Mouse (Mus musculus) layer of hippocampus, postnatal 36 days (tissue): ENCODE measurements at regions not wholly inside any gene's neighbourhood (a gene's known extent, or its start where the extent isn't known, plus 50 kb on each side); places are given as distances from the start of the nearest gene placed in this dataset.

Experiments used
- DNase-seq, 2 experiments: peaks; one replicate each; pipeline ENCODE4 v3.0.0; 2022

DNA sequence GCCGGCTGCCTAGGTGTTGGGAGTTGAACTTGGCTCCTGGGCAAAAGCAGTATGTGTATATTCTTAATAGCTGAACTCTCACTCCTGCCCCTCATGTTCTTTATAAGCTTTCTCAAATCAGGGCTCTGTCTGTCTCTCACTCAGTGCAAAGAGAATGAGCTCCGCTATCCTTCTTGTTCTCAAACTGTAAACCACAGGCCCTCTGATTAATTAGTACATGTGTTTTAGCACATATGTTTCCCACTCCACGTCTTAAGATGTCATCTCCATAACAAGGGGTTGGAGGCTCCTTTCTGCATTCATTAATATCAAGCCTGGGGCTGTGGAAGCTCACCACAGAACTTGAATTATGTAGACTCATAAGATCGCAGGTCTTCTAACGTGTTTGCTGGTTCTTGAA is 104.7 kb downstream of the Nsun3 start:
- no peak for DNase-seq

DNA sequence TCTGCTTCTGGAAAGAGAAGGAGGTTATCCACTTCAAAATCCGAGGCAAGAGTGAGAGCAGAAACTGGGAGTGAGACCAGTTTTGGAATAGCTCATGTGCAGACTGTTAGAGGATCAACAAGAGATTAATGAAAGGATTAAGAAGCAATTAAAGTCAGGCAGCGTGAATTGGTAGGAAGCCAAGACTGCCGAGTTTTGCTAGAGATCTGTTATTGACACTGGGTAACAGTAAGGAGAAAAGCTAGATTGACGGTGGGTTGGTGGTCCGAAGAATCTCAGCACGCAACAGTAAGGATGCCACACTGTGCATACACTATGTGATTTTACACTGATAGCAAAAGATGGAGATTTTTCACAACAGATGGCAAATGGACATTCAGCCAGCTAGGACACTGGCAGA is 109.8 kb downstream of the Nsun3 start:
- DNase-seq: no peak

DNA sequence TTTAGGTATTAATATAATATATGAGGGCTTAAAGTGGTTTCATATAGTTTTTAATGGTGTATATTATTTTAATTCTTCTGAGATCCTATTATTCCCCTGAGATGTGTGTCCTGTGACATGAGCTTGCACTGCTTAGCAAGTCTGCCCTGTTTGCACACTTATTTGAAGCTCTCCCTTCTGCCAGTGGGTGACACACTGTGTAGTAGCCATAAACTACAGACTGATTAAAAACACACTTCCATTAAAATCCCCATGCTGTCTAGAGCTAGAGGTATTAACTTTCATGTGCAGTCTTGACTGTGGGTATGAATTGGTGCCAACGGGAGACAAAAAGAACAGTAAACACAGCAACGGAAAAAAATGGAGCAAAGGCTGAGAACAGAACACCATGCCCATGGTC is 129.2 kb downstream of the Nsun3 start:
- DNase-seq: no peak

DNA sequence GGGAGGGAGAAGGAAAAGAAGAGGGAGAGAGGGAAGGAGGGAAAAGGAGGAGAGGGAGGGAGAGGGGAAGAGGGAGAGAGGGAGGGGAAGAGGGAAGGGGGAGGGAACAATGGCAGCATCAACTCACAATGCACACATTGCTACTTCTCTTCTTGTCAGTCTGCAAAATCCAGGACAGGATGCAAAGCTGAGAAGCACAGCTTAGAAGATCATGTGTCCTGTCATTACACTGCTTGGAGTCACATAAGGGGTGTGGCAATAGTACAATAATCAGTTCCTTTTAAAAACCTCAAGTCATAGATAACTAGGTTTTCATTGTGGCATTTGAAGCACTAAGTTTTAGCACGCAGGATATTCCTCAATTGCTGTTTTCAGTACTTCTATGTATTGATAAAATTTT is 132.2 kb downstream of the Nsun3 start:
- DNase-seq: no peak

GRCm38 (mm10) chr16:62653817-62654216 is 132.8 kb downstream of the Nsun3 start:
- DNase-seq: peak in 1 of 2 experiments; percentile 14

DNA sequence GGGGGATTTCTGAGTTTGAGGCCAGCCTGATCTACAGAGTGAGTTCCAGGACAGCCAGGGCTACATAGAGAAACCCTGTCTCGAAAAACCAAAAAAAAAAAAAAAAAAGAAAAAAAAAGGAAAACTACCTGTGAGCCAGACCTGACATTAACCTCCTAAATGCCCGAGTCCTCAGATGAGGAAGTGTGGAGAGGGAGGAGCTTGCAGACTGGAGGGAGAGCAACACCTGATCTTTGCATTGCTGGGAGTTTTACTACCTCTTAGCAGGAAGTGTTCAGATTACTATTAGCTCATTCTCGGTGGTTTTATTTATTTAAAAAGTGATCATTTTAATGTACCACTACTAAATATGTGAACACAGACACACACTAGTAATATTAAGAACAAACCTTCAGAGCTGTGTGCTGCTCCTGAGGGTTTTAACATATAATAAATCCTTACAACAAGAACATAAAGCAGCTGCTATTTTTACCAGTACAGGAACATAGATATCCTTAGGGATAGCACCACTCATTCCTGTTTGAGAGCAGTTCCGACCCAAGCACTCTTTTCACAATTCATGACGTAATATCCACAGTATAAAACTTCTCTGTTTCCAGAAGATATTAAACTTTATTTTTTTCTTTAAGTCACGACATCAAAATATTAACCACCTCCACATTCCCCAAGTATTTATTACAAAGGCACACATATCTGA is 133.7 kb downstream of the Nsun3 start:
- DNase-seq: no peak

- peak in 1 of 2 experiments; percentile 15 for DNase-seq
Measured at GRCm38 (mm10) chr16:62650856-62651255, 135.8 kb downstream of the Nsun3 start.

- no peak for DNase-seq
Measured at GRCm38 (mm10) chr16:62648326-62648725, 138.3 kb downstream of the Nsun3 start.

DNA sequence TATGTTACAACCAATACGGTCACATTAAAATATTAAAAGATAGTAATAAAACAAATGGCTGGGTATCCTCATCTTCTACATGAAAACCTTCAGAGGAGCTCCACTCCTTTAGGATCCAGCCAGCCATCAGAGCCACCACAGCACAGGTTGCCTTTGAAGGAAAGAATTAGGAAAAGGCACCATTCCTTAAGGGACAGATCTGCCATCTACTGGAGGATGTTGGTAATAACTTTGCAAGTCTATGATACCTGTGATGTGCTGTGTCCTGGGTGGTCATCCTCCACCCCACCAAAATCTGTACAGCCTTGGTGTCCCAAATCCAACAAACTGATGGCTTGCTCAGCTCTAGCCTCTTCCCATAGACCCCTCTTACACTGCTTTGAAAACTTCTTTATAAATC is 140.5 kb downstream of the Nsun3 start:
- DNase-seq: no peak

DNA sequence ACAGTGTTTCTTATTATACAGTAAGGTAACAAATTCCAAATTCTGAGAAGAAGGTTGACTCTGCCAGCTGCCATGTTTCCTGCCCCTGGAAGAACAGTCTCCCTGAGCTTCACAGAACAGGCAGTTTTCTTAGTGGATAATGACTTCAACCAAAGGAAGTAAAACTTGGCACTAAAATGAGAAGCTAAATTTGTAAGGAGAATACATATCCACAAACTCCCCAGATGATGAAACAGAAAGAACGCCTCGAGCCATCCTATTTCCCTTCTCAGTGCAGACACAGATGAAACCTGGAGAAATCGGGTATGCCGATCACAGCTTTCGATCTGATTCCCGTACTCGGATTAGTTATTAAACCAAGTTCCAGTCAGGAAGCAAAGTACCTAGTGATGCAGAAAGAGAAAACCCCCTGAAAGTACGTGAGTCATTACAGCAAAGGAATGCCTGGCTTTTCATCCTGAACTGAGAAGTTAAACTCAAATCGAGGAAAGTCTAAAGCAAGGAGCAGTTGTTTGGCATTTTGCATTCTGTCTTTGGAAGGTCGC is 143.7 kb downstream of the Nsun3 start:
- DNase-seq: no peak

DNA sequence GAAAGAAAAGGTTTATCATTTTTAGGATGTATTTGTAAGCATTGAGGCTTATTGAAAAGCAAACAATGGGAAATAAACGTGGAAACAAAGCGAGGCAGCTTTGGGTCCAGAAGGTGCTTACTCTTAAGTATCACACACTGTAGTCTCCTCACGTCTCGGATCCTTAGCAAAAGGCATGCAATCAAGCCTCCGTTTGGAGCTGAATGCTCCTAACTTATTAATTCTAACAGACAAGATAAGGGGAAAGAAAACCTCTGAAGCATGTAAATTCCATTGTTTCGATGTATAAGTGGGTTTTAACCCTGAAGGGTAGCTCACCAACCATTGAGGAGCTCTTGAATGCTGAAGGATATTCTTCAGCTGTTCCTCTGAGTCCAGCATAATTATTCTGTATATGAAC is 162.7 kb downstream of the Nsun3 start:
- DNase-seq: no peak

- no peak for DNase-seq
Measured at GRCm38 (mm10) chr16:62610873-62611272, 175.7 kb downstream of the Nsun3 start.

DNA sequence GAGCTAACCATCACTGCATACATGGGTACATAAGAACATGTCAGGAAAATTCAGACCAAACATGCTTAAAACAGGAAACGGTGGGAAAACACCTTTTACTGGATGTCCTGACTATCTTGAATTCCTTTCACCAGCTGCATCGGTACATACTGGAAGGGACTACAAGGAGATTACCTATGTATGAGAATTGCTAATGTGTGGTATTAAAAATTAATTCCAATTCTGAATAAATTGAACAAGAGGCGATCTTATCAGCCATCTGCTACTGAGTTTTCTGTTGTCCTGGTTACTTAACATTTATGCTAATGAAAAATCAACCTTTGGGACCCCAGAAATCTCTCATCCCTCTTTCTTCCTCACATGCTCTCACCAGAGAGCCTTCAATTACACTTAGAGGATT is 178.0 kb downstream of the Nsun3 start:
- DNase-seq: no peak

GRCm38 (mm10) chr16:62605920-62606319 is 180.7 kb downstream of the Nsun3 start:
- DNase-seq: no peak

DNA sequence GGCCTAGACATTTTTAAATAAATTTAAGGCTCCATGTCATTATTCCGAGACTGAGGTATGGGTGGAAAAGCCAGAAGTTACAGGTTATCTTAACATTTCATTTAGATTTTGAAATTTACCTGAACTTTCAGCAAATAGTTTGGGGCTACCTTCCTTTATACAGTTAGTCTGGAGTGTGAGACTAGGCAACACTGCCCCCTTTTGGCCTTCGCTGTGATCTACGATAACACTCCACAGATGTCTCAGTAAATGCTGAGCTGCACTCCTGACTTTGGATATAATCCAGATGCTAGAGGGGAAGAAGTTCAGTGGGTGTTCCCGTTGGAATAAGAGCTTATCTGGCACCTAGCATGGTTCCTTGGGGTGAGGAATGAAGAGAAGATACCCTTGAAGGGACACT is 224.6 kb downstream of the Nsun3 start:
- DNase-seq: peak; percentile 11 to 23

- DNase-seq: no peak
Measured at GRCm38 (mm10) chr16:62543156-62543555, 243.5 kb downstream of the Nsun3 start.

- DNase-seq: no peak
Measured at GRCm38 (mm10) chr16:62537730-62538479, 248.7 kb downstream of the Nsun3 start.

DNA sequence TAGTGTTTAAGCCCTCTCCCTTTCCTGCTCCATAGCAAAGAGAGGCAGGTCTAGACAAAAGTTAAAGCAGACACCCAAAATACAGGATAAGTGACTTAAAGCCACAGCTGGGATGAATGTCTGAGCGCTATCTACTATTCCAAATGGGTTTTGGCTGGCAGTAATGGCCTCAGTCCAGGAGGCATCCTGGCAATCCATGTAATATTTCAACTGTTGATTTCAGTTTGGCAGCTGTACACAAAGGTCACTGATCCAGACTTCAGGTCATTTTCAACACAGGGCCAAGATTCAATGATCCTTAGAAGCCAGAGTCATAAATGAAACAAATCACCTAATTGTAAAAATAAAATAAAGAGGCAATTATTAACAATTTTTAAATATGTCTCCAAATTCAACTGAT is 277.3 kb downstream of the Nsun3 start:
- DNase-seq: no peak

DNA sequence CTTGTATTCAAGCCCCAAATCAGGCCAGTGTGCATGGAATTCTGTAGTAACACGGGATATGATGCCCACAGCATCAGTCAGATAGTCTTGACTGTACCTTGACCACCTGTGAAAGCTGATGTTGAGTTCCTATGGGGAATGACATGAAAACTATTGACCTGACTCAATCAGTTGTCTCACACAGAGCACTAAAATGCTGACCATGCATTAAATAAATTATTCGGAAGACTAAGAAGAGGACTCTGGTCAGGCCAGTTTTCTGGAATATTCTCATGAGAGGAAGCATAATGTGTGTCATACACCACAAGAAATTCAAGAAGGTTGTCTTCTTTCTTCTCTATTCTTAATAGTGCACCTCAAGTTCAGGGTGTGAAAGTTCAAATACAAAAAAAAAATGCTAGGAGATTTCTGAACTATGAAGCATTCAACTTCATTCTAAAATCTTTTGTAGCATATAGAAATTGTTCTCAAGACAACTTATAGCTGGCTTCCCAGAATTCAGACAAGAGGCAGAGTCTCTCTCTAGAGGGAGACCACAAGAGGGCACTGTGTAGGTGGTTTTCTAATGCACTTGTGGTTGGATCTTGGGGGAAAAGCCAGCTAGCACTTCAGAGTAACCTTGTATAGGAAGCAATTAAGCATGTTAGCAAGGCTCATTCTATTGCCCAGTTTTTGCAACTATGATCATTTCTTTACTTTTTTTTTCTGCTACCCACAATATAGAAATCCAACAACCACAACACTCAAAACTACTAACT is 279.7 kb downstream of the Nsun3 start:
- peak in 1 of 2 experiments; percentile 11 for DNase-seq

DNA sequence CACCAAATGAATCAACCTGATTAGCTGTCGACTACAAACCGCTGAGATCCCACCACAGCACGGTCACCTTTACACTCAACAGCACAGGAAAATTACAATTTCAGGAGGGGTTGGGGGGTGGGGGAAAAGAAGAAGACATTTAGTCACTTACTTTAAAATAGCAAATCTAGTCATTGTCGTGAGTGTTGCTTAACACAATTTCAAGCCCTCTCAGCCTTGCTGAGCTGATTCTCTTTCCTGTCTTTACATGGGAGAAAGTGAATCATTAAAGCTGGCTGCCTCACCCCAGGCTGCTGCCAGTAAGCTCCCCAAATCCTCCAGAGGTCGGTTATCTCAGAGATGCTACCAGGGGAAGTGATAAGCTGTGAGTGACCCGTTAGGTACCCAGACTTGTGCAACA is 285.7 kb downstream of the Nsun3 start:
- DNase-seq: no peak

- DNase-seq: peak in 1 of 2 experiments; percentile 7
Measured at GRCm38 (mm10) chr16:62500334-62500733, 286.3 kb downstream of the Nsun3 start.

GRCm38 (mm10) chr16:62498761-62499160 is 287.9 kb downstream of the Nsun3 start:
- DNase-seq: no peak

DNA sequence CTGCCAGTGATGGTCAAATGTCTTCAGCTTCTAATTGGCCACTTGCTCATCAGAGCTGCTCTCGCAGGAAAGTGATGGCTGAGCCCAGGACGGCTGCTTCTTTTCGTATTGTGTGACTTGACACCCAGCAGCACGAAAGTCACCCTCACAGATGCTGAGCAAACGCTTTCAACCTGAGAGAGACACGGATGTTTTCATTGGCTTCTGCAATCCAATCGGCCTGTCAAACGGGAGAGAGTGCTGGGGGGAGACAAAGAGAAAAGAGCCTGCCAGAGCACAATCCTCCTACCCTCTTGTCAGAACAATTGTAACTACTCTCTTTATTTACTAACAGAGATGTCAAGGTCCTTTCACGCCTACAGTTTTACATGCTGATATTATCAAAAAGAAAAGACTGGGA is 289.9 kb downstream of the Nsun3 start:
- DNase-seq: no peak
